Mouse (Mus musculus) myocyte (in vitro differentiated cells): ENCODE data around the gene Gm2916. TPM values are rescaled to one million over a fixed set of nuclear protein-coding genes. Genes with fewer than 3 reads are reported as not detected.
"Not testable (repeated sequence)": the region's sequence is repeated elsewhere in the genome, so short reads cannot be mapped to it uniquely, and the experiment has no call there.

ENCODE experiments used
- H3K27me3 ChIP-seq: one replicate; pipeline ENCODE4 v1.6.1; 2011; ENCODE audit not compliant: control insufficient read depth, insufficient read depth, insufficient read length
- H3K36me3 ChIP-seq: one replicate; pipeline ENCODE4 v1.6.1; 2011; ENCODE audit not compliant: control insufficient read depth, insufficient read depth
- H3K4me2 ChIP-seq: one replicate; pipeline ENCODE4 v1.6.1; 2011; ENCODE audit warnings: low read depth, control low read depth
- H3K4me3 ChIP-seq: one replicate; pipeline ENCODE4 v1.5.1; 2011; ENCODE audit warnings: mild to moderate bottlenecking, control low read depth, moderate library complexity
- H3K79me2 ChIP-seq: one replicate; pipeline ENCODE4 v1.6.1; 2011; ENCODE audit not compliant: control insufficient read depth, insufficient read depth
- H3ac ChIP-seq: one replicate; pipeline ENCODE4 v1.6.1; 2011; ENCODE audit not compliant: control insufficient read depth, insufficient read length
- polyA plus RNA-seq: library from polyadenylated mRNA; unstranded; fragments of >200 nt; fragmentation: generic; extraction: Trizol; gene quantifications from one replicate; pipeline ENCODE4 v1.2.1, GENCODE M21; 2012; ENCODE audit warnings: missing spikeins

Gene Gm2916
- not detected for polyA plus RNA-seq

- not testable (repeated sequence) for H3ac ChIP-seq, H3K4me3 ChIP-seq, H3K27me3 ChIP-seq, H3K79me2 ChIP-seq, H3K36me3 ChIP-seq, H3K4me2 ChIP-seq
These were observed at the start of gene Gm2916 for GRCm38 (mm10) chr14:3883872-3884271. Gm2916 (plus strand) TSS chr14:3884172.

- not testable (repeated sequence) for H3K36me3 ChIP-seq, H3ac ChIP-seq, H3K4me3 ChIP-seq, H3K27me3 ChIP-seq, H3K4me2 ChIP-seq, H3K79me2 ChIP-seq
These were observed 38.0 kb upstream of the Gm2916 start, which contains the start of gene Gm3033 for GRCm38 (mm10) chr14:3845945-3846344. Gm3033 (plus strand) TSS chr14:3846245.

GRCm38 (mm10) chr14:3931456-3931855 is 47.5 kb downstream of the Gm2916 start, which contains the start of gene Gm3029:
Gm3029 (plus strand) TSS chr14:3931756.
- H3K27me3 ChIP-seq, H3K4me3 ChIP-seq, H3ac ChIP-seq, H3K36me3 ChIP-seq, H3K4me2 ChIP-seq, H3K79me2 ChIP-seq: not testable (repeated sequence)

- H3ac ChIP-seq, H3K27me3 ChIP-seq, H3K79me2 ChIP-seq, H3K4me3 ChIP-seq, H3K4me2 ChIP-seq, H3K36me3 ChIP-seq: not testable (repeated sequence)
These were observed 79.3 kb downstream of the Gm2916 start, which contains the start of gene Gm3095 for GRCm38 (mm10) chr14:3963247-3963646. Gm3095 (plus strand) TSS chr14:3963547.

Other genes starting within 250 kb of the Gm2916 start
- gene Gm3012, start 249.7 kb upstream of the Gm2916 start, polyA plus RNA-seq, result not detected
- not detected for gene Gm3020, start 232.1 kb upstream of the Gm2916 start, polyA plus RNA-seq
- gene Gm3043, start 195.4 kb upstream of the Gm2916 start, polyA plus RNA-seq, result not detected
- not detected for gene Gm3002, start 74.1 kb upstream of the Gm2916 start, polyA plus RNA-seq
- not detected for gene Gm3033, start 37.9 kb upstream of the Gm2916 start, polyA plus RNA-seq
- not detected for gene Gm3029, start 47.6 kb downstream of the Gm2916 start, polyA plus RNA-seq
- not detected for gene Gm3095, start 79.4 kb downstream of the Gm2916 start, polyA plus RNA-seq
- not detected for gene Gm3099, start 114.2 kb downstream of the Gm2916 start, polyA plus RNA-seq
- gene Gm5796, start 139.8 kb downstream of the Gm2916 start, polyA plus RNA-seq, result not detected
- gene Gm3115, start 199.9 kb downstream of the Gm2916 start, polyA plus RNA-seq, result not detected
- not detected for gene Gm8108, start 226.4 kb downstream of the Gm2916 start, polyA plus RNA-seq